Mouse (Mus musculus): ENCODE data around the gene St13. TPM values are rescaled to one million over a fixed set of nuclear protein-coding genes. Genes with fewer than 3 reads are reported as not detected.

Gene St13
- polyA plus RNA-seq, 1 experiment from 2014 or later = 220 TPM

DNA sequence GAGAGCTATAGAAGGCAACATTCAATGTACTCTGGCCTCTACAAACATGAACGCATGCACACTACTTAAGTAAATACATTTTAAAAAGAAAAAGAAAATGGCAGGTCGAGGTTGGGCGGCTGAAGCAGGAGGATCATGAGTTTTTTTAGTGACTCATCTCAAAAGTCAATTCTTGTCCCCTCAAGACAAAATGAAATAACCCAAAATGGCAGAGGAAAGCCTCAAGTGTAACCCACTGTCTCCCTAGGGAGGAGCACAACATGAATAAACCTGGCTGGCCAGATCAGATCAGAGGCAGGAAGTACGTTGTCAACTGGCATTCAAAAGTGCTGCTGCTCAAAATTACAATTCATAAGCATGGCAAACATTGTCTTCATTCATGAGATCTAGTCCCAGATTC lies 67.4 kb downstream of the St13 start:
- WGBS = 88% methylated on average over 4 of the region's 4 CpGs

DNA sequence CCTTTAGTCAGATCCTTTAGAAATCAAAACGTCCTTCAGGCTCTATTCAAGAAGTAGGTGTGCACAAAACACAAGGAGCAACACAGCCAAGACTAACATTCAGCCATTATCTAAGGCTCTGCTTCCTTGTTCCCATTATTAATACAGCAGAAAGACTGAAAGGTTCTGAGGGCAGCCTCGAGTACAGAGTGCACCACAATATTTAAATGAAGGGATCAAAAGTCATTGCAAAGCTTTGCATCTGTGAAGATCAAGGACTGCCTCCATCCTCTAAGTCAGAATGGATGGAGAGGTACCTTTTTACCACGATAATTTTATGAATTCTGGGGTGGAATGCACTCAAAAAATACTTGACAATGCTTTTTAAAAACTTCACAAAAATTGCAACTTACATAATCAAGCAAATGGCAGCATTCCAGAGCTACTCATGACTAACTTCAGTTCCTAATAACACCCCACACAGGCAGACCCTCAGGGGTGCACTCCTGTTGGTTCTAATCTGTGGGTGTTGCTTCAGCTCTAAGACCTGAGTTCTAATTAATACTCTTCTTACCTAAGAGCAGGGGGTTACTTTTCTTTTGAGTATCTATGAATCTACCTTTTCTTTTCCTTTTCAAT lies 69.0 kb downstream of the St13 start:
- Histone ChIP-seq H3K27ac (replicated peaks; ENCODE audit: low read depth, low read length) (no peak overlapping the region), H3K4me2 (ENCODE audit: low read depth, low read length) (no peak overlapping the region), H3K4me1 (ENCODE audit: control insufficient read depth, insufficient read depth, low read length) (no peaks in the 10 kb centered on the region), H3K9me3 (replicated peaks; ENCODE audit: control insufficient read depth, low read length) (no peaks in the 10 kb centered on the region), H3K4me3 (ENCODE audit: low read depth, low read length) (no peak overlapping the region), H3K36me3 (replicated peaks; ENCODE audit: control insufficient read depth, insufficient read depth, low read depth, low read length) (peaks cover under 1% of the 10 kb centered on the region), H3K9ac (replicated peaks; ENCODE audit: low read length) (no peak overlapping the region), H3K27me3 (ENCODE audit: control insufficient read depth, insufficient read depth, low read length) (no peaks in the 10 kb centered on the region)
- DNase-seq (ENCODE audit: low spot score) = no peak
- 61% methylated on average over 3 of the region's 3 CpGs for WGBS
- no peak for ATAC-seq (replicated peaks; ENCODE audit: insufficient number of reproducible peaks, low FRiP score, low TSS enrichment, low read depth)

More for the DNA sequence above, 67.4 kb downstream of the St13 start:
- no peak overlapping the region for H3K4me3 ChIP-seq (ENCODE audit: low read depth, low read length)
- H3K4me1 ChIP-seq (ENCODE audit: control insufficient read depth, insufficient read depth, low read length) = no peaks in the 10 kb centered on the region
- H3K36me3 ChIP-seq (replicated peaks; ENCODE audit: control insufficient read depth, insufficient read depth, low read depth, low read length) = peaks cover 3% of the 10 kb centered on the region
- H3K27ac ChIP-seq (replicated peaks; ENCODE audit: low read depth, low read length) = no peak overlapping the region
- DNase-seq (ENCODE audit: low spot score) = no peak
- no peak overlapping the region for H3K9ac ChIP-seq (replicated peaks; ENCODE audit: low read length)
- no peaks in the 10 kb centered on the region for H3K9me3 ChIP-seq (replicated peaks; ENCODE audit: control insufficient read depth, low read length)
- ATAC-seq (replicated peaks; ENCODE audit: insufficient number of reproducible peaks, low FRiP score, low TSS enrichment, low read depth) = no peak
- no peak overlapping the region for H3K4me2 ChIP-seq (ENCODE audit: low read depth, low read length)
- H3K27me3 ChIP-seq (ENCODE audit: control insufficient read depth, insufficient read depth, low read length) = no peaks in the 10 kb centered on the region

GRCm38 (mm10) chr15:81329721-81330369 lies 70.0 kb downstream of the St13 start:
- ATAC-seq (replicated peaks; ENCODE audit: insufficient number of reproducible peaks, low FRiP score, low TSS enrichment, low read depth) (no peak; the same call in 1 of the 2 replicates), DNase-seq (ENCODE audit: low spot score) (peak; percentile 79)
- Histone ChIP-seq H3K9me3 (replicated peaks; ENCODE audit: control insufficient read depth, low read length) (no peaks in the 10 kb centered on the region), H3K4me3 (ENCODE audit: low read depth, low read length) (no peak overlapping the region), H3K27me3 (ENCODE audit: control insufficient read depth, insufficient read depth, low read length) (no peaks in the 10 kb centered on the region), H3K27ac (replicated peaks; ENCODE audit: low read depth, low read length) (no peak overlapping the region), H3K36me3 (replicated peaks; ENCODE audit: control insufficient read depth, insufficient read depth, low read depth, low read length) (no peaks in the 10 kb centered on the region; the same call in 1 of the 2 replicates), H3K9ac (replicated peaks; ENCODE audit: low read length) (no peak overlapping the region), H3K4me2 (ENCODE audit: low read depth, low read length) (no peak overlapping the region), H3K4me1 (ENCODE audit: control insufficient read depth, insufficient read depth, low read length) (no peaks in the 10 kb centered on the region)
- 32% methylated on average over 5 of the region's 5 CpGs for WGBS

DNA sequence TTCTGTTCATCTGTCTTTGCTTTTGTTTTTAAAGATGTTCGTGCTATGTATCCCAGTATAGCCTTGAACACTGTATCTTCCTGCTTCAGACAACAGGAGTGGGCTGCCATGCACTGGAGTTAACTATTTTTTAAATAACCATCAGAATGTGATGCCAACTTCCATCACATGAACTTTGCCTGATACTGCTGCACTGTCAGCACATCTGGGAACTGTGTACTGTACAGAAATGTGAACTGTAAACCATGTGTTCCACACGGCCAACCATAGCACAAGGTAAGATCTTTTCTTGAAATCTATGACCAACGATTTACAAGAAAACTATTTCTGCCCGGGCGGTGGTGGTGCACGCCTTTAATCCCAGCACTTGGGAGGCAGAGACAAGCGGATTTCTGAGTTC lies 72.4 kb downstream of the St13 start:
- DNase-seq (ENCODE audit: low spot score) (no peak), ATAC-seq (replicated peaks; ENCODE audit: insufficient number of reproducible peaks, low FRiP score, low TSS enrichment, low read depth) (no peak)
- H3K4me2 ChIP-seq (ENCODE audit: low read depth, low read length) = no peak overlapping the region
- no peak overlapping the region for H3K4me3 ChIP-seq (ENCODE audit: low read depth, low read length)
- H3K9ac ChIP-seq (replicated peaks; ENCODE audit: low read length) = no peak overlapping the region
- no peak overlapping the region for H3K27ac ChIP-seq (replicated peaks; ENCODE audit: low read depth, low read length)
- no peaks in the 10 kb centered on the region for H3K9me3 ChIP-seq (replicated peaks; ENCODE audit: control insufficient read depth, low read length)
- no peaks in the 10 kb centered on the region; the same call in 1 of the 2 replicates for H3K36me3 ChIP-seq (replicated peaks; ENCODE audit: control insufficient read depth, insufficient read depth, low read depth, low read length)
- H3K27me3 ChIP-seq (ENCODE audit: control insufficient read depth, insufficient read depth, low read length) = no peaks in the 10 kb centered on the region
- 96% methylated on average over 7 of the region's 7 CpGs for WGBS
- no peaks in the 10 kb centered on the region for H3K4me1 ChIP-seq (ENCODE audit: control insufficient read depth, insufficient read depth, low read length)

- H3K27ac ChIP-seq (replicated peaks; ENCODE audit: low read depth, low read length) = no peak overlapping the region
- no peak overlapping the region for H3K4me2 ChIP-seq (ENCODE audit: low read depth, low read length)
- H3K27me3 ChIP-seq (ENCODE audit: control insufficient read depth, insufficient read depth, low read length) = no peaks in the 10 kb centered on the region
- peaks cover 2% of the 10 kb centered on the region for H3K36me3 ChIP-seq (replicated peaks; ENCODE audit: control insufficient read depth, insufficient read depth, low read depth, low read length)
- no peaks in the 10 kb centered on the region for H3K9me3 ChIP-seq (replicated peaks; ENCODE audit: control insufficient read depth, low read length)
- no peak overlapping the region for H3K9ac ChIP-seq (replicated peaks; ENCODE audit: low read length)
- ATAC-seq (replicated peaks; ENCODE audit: insufficient number of reproducible peaks, low FRiP score, low TSS enrichment, low read depth) = no peak
- WGBS = 72% methylated on average over 4 of the region's 4 CpGs
- DNase-seq (ENCODE audit: low spot score) = no peak
- H3K4me1 ChIP-seq (ENCODE audit: control insufficient read depth, insufficient read depth, low read length) = no peaks in the 10 kb centered on the region
- H3K4me3 ChIP-seq (ENCODE audit: low read depth, low read length) = no peak overlapping the region
Measured at GRCm38 (mm10) chr15:81324979-81325378, 74.9 kb downstream of the St13 start.

- no peak overlapping the region for H3K4me2 ChIP-seq (ENCODE audit: low read depth, low read length)
- no peak overlapping the region for H3K4me3 ChIP-seq (ENCODE audit: low read depth, low read length)
- no peaks in the 10 kb centered on the region for H3K9me3 ChIP-seq (replicated peaks; ENCODE audit: control insufficient read depth, low read length)
- ATAC-seq (replicated peaks; ENCODE audit: insufficient number of reproducible peaks, low FRiP score, low TSS enrichment, low read depth) = no peak
- peaks cover 5% of the 10 kb centered on the region for H3K36me3 ChIP-seq (replicated peaks; ENCODE audit: control insufficient read depth, insufficient read depth, low read depth, low read length)
- no peaks in the 10 kb centered on the region for H3K4me1 ChIP-seq (ENCODE audit: control insufficient read depth, insufficient read depth, low read length)
- no peak overlapping the region for H3K9ac ChIP-seq (replicated peaks; ENCODE audit: low read length)
- no peak overlapping the region for H3K27ac ChIP-seq (replicated peaks; ENCODE audit: low read depth, low read length)
- 93% methylated on average over 3 of the region's 3 CpGs for WGBS
- no peaks in the 10 kb centered on the region for H3K27me3 ChIP-seq (ENCODE audit: control insufficient read depth, insufficient read depth, low read length)
- no peak for DNase-seq (ENCODE audit: low spot score)
Measured at GRCm38 (mm10) chr15:81320137-81320536, 79.7 kb downstream of the St13 start.

GRCm38 (mm10) chr15:81319462-81319861 lies 80.4 kb downstream of the St13 start:
- WGBS = 93% methylated on average over 9 of the region's 9 CpGs
- ATAC-seq (replicated peaks; ENCODE audit: insufficient number of reproducible peaks, low FRiP score, low TSS enrichment, low read depth) = no peak
- peaks cover 5% of the 10 kb centered on the region for H3K36me3 ChIP-seq (replicated peaks; ENCODE audit: control insufficient read depth, insufficient read depth, low read depth, low read length)

GRCm38 (mm10) chr15:81313928-81314327 lies 85.9 kb downstream of the St13 start:
- 93% methylated on average over 3 of the region's 3 CpGs for WGBS
- Histone ChIP-seq H3K9me3 (replicated peaks; ENCODE audit: control insufficient read depth, low read length) (no peaks in the 10 kb centered on the region), H3K4me1 (ENCODE audit: control insufficient read depth, insufficient read depth, low read length) (no peaks in the 10 kb centered on the region), H3K36me3 (replicated peaks; ENCODE audit: control insufficient read depth, insufficient read depth, low read depth, low read length) (peaks cover 3% of the 10 kb centered on the region), H3K9ac (replicated peaks; ENCODE audit: low read length) (no peak overlapping the region), H3K27me3 (ENCODE audit: control insufficient read depth, insufficient read depth, low read length) (no peaks in the 10 kb centered on the region), H3K4me2 (ENCODE audit: low read depth, low read length) (no peak overlapping the region), H3K27ac (replicated peaks; ENCODE audit: low read depth, low read length) (no peak overlapping the region), H3K4me3 (ENCODE audit: low read depth, low read length) (no peak overlapping the region)
- ATAC-seq (replicated peaks; ENCODE audit: insufficient number of reproducible peaks, low FRiP score, low TSS enrichment, low read depth) (no peak), DNase-seq (ENCODE audit: low spot score) (no peak)

More at GRCm38 (mm10) chr15:81319462-81319861, 80.4 kb downstream of the St13 start:
- no peak overlapping the region for H3K4me2 ChIP-seq (ENCODE audit: low read depth, low read length)
- no peak overlapping the region for H3K27ac ChIP-seq (replicated peaks; ENCODE audit: low read depth, low read length)
- H3K27me3 ChIP-seq (ENCODE audit: control insufficient read depth, insufficient read depth, low read length) = no peaks in the 10 kb centered on the region
- no peak for DNase-seq (ENCODE audit: low spot score)
- H3K9me3 ChIP-seq (replicated peaks; ENCODE audit: control insufficient read depth, low read length) = no peaks in the 10 kb centered on the region
- no peaks in the 10 kb centered on the region for H3K4me1 ChIP-seq (ENCODE audit: control insufficient read depth, insufficient read depth, low read length)
- no peak overlapping the region for H3K9ac ChIP-seq (replicated peaks; ENCODE audit: low read length)
- no peak overlapping the region for H3K4me3 ChIP-seq (ENCODE audit: low read depth, low read length)

Data from embryonic facial prominence, embryonic 11.5 days (tissue).